Mouse (Mus musculus) MN1 (cell line): ENCODE data around the gene Pacrg.

Source experiments
- DNase-seq: peaks from one replicate; pipeline ENCODE4 v3.0.0-alpha.2; 2016; ENCODE audit warnings: low spot score

Gene Pacrg

GRCm38 (mm10) chr17:10493124-10493523 lies 347.0 kb downstream of the Pacrg start:
- no peak for DNase-seq

GRCm38 (mm10) chr17:10490374-10491169 lies 349.5 kb downstream of the Pacrg start:
- DNase-seq = no peak

GRCm38 (mm10) chr17:10488873-10489272 lies 351.2 kb downstream of the Pacrg start:
- DNase-seq = no peak

GRCm38 (mm10) chr17:10483945-10484546 lies 356.1 kb downstream of the Pacrg start:
- no peak for DNase-seq

- no peak for DNase-seq
Observed at GRCm38 (mm10) chr17:10481081-10481480, 359.0 kb downstream of the Pacrg start.

GRCm38 (mm10) chr17:10479020-10479707 lies 360.9 kb downstream of the Pacrg start:
- no peak for DNase-seq

GRCm38 (mm10) chr17:10478377-10478776 lies 361.7 kb downstream of the Pacrg start:
- DNase-seq = no peak

GRCm38 (mm10) chr17:10476807-10477206 lies 363.3 kb downstream of the Pacrg start:
- no peak for DNase-seq

DNA sequence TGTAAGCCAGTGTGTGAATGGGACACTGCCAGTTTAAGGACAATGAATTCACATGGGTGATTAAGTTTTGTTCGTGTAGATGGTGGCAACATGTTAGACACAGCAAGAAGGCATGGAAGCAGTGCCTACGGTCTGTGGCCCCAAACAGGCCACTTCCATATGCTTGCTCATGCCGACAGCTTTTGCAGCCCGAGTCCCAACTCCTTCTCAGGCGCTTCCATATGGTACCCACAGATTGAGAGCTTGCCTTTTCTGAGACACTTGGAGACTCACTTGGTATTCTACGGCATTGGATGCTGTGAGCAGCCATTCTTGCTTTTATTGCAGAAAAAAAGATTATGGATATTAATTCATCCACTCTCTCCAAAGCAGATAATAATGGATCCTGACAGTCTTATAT lies 365.1 kb downstream of the Pacrg start:
- no peak for DNase-seq

DNA sequence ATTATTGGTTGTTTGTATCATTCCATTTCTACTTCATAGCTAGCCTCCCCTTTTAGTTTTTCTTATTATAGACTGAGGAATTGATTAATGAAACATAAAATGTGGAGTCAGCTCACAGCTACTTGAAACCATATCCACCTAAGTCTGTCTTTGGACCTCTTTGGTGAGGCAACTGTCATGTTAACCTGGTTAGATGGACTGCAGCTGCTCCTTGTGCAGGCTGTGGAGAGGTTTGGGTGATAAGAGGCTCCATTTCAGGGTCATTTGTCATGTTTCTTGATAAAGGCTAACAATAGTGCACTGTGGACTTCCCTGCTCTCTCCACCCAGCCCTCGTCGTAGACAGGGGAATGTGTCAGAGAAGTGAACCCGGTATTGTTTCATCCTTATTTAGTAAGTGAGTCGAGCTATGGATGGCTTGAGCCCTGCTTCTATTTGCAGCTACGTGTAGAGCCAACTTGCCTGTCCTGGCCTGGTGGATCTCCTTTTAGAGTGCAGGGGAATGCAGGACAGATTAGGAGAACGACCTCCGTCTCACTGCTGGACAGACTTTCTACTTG lies 366.2 kb downstream of the Pacrg start:
- DNase-seq = no peak

DNA sequence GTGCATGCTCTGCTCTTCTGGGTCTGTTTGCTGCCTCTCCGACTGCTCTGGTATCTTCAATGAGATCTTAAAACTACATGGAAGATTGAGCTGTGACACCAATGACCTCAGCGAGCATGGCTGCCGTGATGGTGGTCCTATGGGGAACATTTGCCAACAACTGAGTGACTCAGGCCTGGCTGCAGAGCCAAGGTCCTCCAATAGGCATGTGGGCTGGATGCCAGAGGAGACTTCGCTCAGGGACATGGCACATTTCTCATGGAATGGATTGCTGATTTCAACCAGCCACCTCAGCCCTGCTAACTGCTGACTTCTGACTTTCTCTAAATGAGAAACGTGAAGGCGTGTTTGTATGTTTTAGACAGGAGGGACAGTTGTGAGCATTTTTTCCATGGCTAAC lies 366.9 kb downstream of the Pacrg start:
- DNase-seq = no peak

DNA sequence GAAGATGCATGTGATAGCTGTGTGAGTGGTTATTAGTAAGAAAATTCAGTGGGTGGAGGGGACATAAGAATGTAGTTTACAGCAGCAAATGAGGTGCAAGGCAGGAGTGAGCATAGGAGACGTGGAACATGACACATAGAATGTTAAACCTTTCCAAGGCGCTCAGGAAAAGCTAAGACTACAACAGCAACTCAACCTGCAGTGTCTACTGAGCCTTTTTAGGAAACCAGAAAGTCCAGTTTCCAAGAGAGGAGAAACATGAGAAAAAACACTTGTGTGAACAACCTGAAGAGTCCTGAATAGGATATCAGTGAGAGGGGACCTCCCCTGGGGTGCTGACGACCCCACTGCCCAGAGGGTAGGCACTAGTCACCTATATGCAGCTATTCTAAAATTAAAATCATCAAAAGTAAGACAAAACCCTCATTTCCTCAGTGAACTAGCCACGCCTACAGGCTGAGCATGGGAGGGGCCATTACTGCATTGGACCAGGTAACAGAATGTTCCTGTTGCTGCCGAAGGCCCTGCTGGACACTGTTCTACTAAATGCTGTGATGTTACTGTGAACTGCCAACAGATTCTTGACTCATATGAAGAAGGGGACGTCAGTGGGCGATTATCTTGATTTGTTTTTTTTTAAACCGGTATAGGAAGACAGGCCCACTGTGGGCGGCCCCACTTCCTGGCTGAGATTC lies 370.1 kb downstream of the Pacrg start:
- no peak for DNase-seq

DNA sequence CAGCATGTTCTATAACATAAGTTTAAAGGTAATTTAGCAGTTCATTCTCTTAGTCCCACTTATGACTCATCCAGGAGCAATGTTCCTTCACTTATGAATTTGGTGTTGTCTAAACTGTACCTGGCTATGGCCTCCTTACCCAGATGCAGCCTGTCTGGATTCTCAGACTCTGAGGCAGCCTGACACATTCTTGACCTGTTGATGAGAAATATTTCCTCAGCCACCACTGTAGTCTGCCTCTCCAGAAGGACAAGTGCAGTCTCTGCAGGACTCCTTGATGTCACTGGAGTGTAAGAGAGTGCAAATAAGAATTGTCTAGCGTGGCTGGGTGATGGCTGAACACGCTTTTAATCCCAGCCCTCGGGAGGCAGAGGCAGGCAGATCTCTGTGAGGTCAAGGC lies 373.0 kb downstream of the Pacrg start:
- DNase-seq = no peak

GRCm38 (mm10) chr17:10465467-10465866 lies 374.6 kb downstream of the Pacrg start:
- no peak for DNase-seq

GRCm38 (mm10) chr17:10464700-10465099 lies 375.4 kb downstream of the Pacrg start:
- no peak for DNase-seq

DNA sequence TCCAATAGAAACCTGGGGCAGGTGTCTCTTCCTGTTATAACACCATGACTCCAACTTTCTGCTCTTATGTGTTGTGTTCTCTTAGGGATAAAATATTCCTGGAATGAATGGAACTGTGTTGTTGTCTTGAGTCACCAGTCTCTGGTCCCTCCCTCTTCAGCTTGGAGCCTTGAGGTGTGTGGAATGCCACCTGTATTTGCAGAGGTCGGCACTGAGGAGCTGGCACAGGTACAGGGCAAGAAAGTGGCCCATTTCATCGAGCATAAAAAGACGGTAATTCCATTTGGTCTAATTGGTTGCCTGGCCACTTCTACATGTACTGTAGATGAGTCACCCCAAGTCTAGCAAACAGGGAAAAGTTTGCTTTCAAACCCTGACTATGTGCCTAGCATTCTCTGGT lies 376.5 kb downstream of the Pacrg start:
- no peak for DNase-seq

GRCm38 (mm10) chr17:10460916-10461315 lies 379.2 kb downstream of the Pacrg start:
- DNase-seq = no peak

DNA sequence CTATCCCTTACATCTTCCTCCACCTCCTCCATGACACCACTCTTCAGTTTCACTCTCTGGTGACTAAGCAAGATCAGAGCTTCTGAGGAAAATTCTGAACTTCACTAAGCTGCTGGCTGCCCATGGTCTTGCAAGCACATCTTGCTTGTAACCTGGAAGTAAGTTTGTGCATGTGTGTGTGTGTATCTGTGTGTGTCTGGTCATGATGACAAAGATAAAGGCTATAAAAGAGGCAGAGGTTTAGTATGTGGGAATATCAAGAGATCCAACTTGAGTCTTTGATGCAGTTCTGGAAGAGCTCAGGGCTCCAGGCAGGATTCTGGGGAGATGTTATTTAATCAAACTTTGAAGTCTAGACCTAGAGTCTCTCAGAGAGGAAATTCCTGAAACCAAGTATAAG lies 381.4 kb downstream of the Pacrg start:
- no peak for DNase-seq

GRCm38 (mm10) chr17:10456409-10456808 lies 383.7 kb downstream of the Pacrg start:
- peak; percentile 23 for DNase-seq

GRCm38 (mm10) chr17:10455961-10456360 lies 384.1 kb downstream of the Pacrg start:
- no peak for DNase-seq

- no peak for DNase-seq
Observed at GRCm38 (mm10) chr17:10454406-10454805, 385.7 kb downstream of the Pacrg start.

GRCm38 (mm10) chr17:10452801-10453200 lies 387.3 kb downstream of the Pacrg start:
- DNase-seq = no peak
